Mouse (Mus musculus): Measurements from ENCODE around the gene Pafah1b3. TPM values are rescaled to one million over a fixed set of nuclear protein-coding genes. Genes with fewer than 3 reads are reported as not detected.
"Not testable (repeated sequence)": the region's sequence is repeated elsewhere in the genome, so short reads cannot be mapped to it uniquely, and the experiment has no call there.

The Pafah1b3 gene
- total and polyA plus RNA-seq, 2 experiments from 2014 or later = 484 to 534 TPM

- H3K4me1 ChIP-seq (ENCODE audit: insufficient read depth, low read length) = peaks cover 14% of the 10 kb centered on the region
- DNase-seq (ENCODE audit: low spot score) (no peak), ATAC-seq (no peak)
- H3K9me3 ChIP-seq (ENCODE audit: low read length) = no peaks in the 10 kb centered on the region
- H3K27me3 ChIP-seq (ENCODE audit: insufficient read depth, low read length) = no peaks in the 10 kb centered on the region
- no peak for TF ChIP-seq CTCF (IDR thresholded peaks at IDR 0.05; ENCODE audit: low read depth)
- H3K9ac ChIP-seq (replicated peaks; ENCODE audit: low read length) = peak overlapping the region; percentile 81
- H3K27ac ChIP-seq = peak overlapping the region; percentile 91; the same call in 1 of the 2 replicates
- peaks cover 21% of the 10 kb centered on the region; the same call in 1 of the 2 replicates for H3K36me3 ChIP-seq (ENCODE audit: insufficient read depth, low read length)
- peak overlapping the region; percentile 78 for H3K4me3 ChIP-seq (ENCODE audit: low read length)
- H3K4me2 ChIP-seq (ENCODE audit: low read depth, low read length) = peak overlapping the region; percentile 91
- 36% methylated on average over 4 of the region's 4 CpGs for WGBS
These were observed 28.8 kb downstream of the Pafah1b3 start for GRCm38 (mm10) chr7:25269029-25269428.

GRCm38 (mm10) chr7:25268588-25268987, 29.2 kb downstream of the Pafah1b3 start:
- no peak for TF ChIP-seq CTCF (IDR thresholded peaks at IDR 0.05; ENCODE audit: low read depth)
- Histone ChIP-seq H3K9me3 (ENCODE audit: low read length) (no peaks in the 10 kb centered on the region), H3K36me3 (ENCODE audit: insufficient read depth, low read length) (peaks cover 21% of the 10 kb centered on the region; the same call in 1 of the 2 replicates), H3K4me3 (ENCODE audit: low read length) (peak overlapping the region; percentile 78), H3K27me3 (ENCODE audit: insufficient read depth, low read length) (no peaks in the 10 kb centered on the region), H3K4me2 (ENCODE audit: low read depth, low read length) (peak overlapping the region; percentile 91), H3K4me1 (ENCODE audit: insufficient read depth, low read length) (peaks cover 14% of the 10 kb centered on the region), H3K9ac (replicated peaks; ENCODE audit: low read length) (peak overlapping the region; percentile 81), H3K27ac (peak overlapping the region; percentile 91)
- no peak for ATAC-seq
- 6% methylated on average over 7 of the region's 7 CpGs for WGBS
- no peak for DNase-seq (ENCODE audit: low spot score)

GRCm38 (mm10) chr7:25267751-25268463, 29.9 kb downstream of the Pafah1b3 start:
- H3K9ac ChIP-seq (replicated peaks; ENCODE audit: low read length) = peak overlapping the region; percentile 81
- WGBS = under 1% methylated on average over 33 of the region's 33 CpGs
- H3K4me3 ChIP-seq (ENCODE audit: low read length) = peak overlapping the region; percentile 78
- peaks cover 14% of the 10 kb centered on the region for H3K4me1 ChIP-seq (ENCODE audit: insufficient read depth, low read length)
- peak overlapping the region; percentile 97 for H3K27ac ChIP-seq
- no peak for TF ChIP-seq CTCF (IDR thresholded peaks at IDR 0.05; ENCODE audit: low read depth)
- no peaks in the 10 kb centered on the region for H3K9me3 ChIP-seq (ENCODE audit: low read length)
- no peaks in the 10 kb centered on the region for H3K27me3 ChIP-seq (ENCODE audit: insufficient read depth, low read length)
- DNase-seq (ENCODE audit: low spot score) (peak; percentile 100), ATAC-seq (peak; percentile 97)
- peaks cover 18% of the 10 kb centered on the region; the same call in 1 of the 2 replicates for H3K36me3 ChIP-seq (ENCODE audit: insufficient read depth, low read length)
- H3K4me2 ChIP-seq (ENCODE audit: low read depth, low read length) = peak overlapping the region; percentile 91

GRCm38 (mm10) chr7:25267301-25267750, 30.5 kb downstream of the Pafah1b3 start, which contains the start of gene Cic:
Cic (plus strand) TSS chr7:25267704.
- peak within 1 kb of the TSS; percentile 97 for H3K27ac ChIP-seq
- peak within 1 kb of the TSS; percentile 91 for H3K4me2 ChIP-seq (ENCODE audit: low read depth, low read length)
- DNase-seq (ENCODE audit: low spot score) = peak; percentile 100
- under 1% methylated on average over 29 of the region's 29 CpGs for WGBS
- H3K9ac ChIP-seq (replicated peaks; ENCODE audit: low read length) = peak within 1 kb of the TSS; percentile 81
- ATAC-seq = peak; percentile 89
- peak within 1 kb of the TSS; percentile 78 for H3K4me3 ChIP-seq (ENCODE audit: low read length)
- H3K27me3 ChIP-seq (ENCODE audit: insufficient read depth, low read length) = no peaks in the 10 kb centered on the region
- H3K36me3 ChIP-seq (ENCODE audit: insufficient read depth, low read length) = peaks cover 13% of the 10 kb centered on the region; the same call in 1 of the 2 replicates
- peaks cover 14% of the 10 kb centered on the region for H3K4me1 ChIP-seq (ENCODE audit: insufficient read depth, low read length)
- H3K9me3 ChIP-seq (ENCODE audit: low read length) = no peaks in the 10 kb centered on the region
- TF ChIP-seq CTCF (IDR thresholded peaks at IDR 0.05; ENCODE audit: low read depth) = no peak; the same call in 1 of the 2 replicates

GRCm38 (mm10) chr7:25266180-25266962, 31.4 kb downstream of the Pafah1b3 start:
- H3K9me3 ChIP-seq (ENCODE audit: low read length) = no peaks in the 10 kb centered on the region
- H3K27ac ChIP-seq = no peak overlapping the region
- no peak for TF ChIP-seq CTCF (IDR thresholded peaks at IDR 0.05; ENCODE audit: low read depth)
- H3K4me2 ChIP-seq (ENCODE audit: low read depth, low read length) = peak overlapping the region; percentile 55
- H3K36me3 ChIP-seq (ENCODE audit: insufficient read depth, low read length) = peaks cover 3% of the 10 kb centered on the region; the same call in 1 of the 2 replicates
- ATAC-seq = no peak
- H3K9ac ChIP-seq (replicated peaks; ENCODE audit: low read length) = no peak overlapping the region
- DNase-seq (ENCODE audit: low spot score) = no peak
- H3K27me3 ChIP-seq (ENCODE audit: insufficient read depth, low read length) = no peaks in the 10 kb centered on the region
- H3K4me3 ChIP-seq (ENCODE audit: low read length) = peak overlapping the region; percentile 78; the same call in 1 of the 2 replicates
- WGBS = 89% methylated on average over 8 of the region's 8 CpGs
- H3K4me1 ChIP-seq (ENCODE audit: insufficient read depth, low read length) = peaks cover 14% of the 10 kb centered on the region

GRCm38 (mm10) chr7:25265743-25266142, 32.0 kb downstream of the Pafah1b3 start:
- not testable (repeated sequence) for ATAC-seq; DNase-seq (ENCODE audit: low spot score); H3K9ac ChIP-seq (replicated peaks; ENCODE audit: low read length); H3K27me3 ChIP-seq (ENCODE audit: insufficient read depth, low read length); H3K9me3 ChIP-seq (ENCODE audit: low read length); H3K4me2 ChIP-seq (ENCODE audit: low read depth, low read length); H3K27ac ChIP-seq; H3K36me3 ChIP-seq (ENCODE audit: insufficient read depth, low read length); H3K4me3 ChIP-seq (ENCODE audit: low read length)
- H3K4me1 ChIP-seq (ENCODE audit: insufficient read depth, low read length) = peaks cover 14% of the 10 kb centered on the region
- 94% methylated on average over 5 of the region's 5 CpGs for WGBS

All from hindbrain, postnatal 0 days (tissue).